Mouse (Mus musculus) stomach, postnatal 0 days (tissue): ENCODE measurements around the gene Syne3. TPM values are rescaled to one million over a fixed set of nuclear protein-coding genes. Genes with fewer than 3 reads are reported as not detected.

Experiments
- ATAC-seq: fragments of 200-750 bp; cut with Nextera tagmentation; 2 replicates; pipeline ENCODE4 v1.8.0; 2017; ENCODE audit not compliant: low FRiP score, low TSS enrichment
- DNase-seq: peaks from one replicate; pipeline ENCODE4 v3.0.0-alpha.2; 2016; ENCODE audit warnings: low spot score
- H3K27ac ChIP-seq: fragments of 300-500 bp; sonication (generic); replicated peaks from 2 replicates; pipeline ENCODE4 v1.5.1; 2014; ENCODE audit warnings: mild to moderate bottlenecking, control low read depth
- H3K27me3 ChIP-seq: fragments of 300-500 bp; sonication (generic); 2 replicates; pipeline ENCODE4 v1.6.1; 2014; ENCODE audit warnings: low read length; ENCODE audit not compliant: control insufficient read depth, insufficient read depth
- H3K36me3 ChIP-seq: fragments of 300-500 bp; sonication (generic); 2 replicates; pipeline ENCODE4 v1.6.1; 2014; ENCODE audit warnings: low read length, mixed read lengths; ENCODE audit not compliant: control insufficient read depth, insufficient read depth
- H3K4me1 ChIP-seq: fragments of 300-500 bp; sonication (generic); replicated peaks from 2 replicates; pipeline ENCODE4 v1.6.1; 2014; ENCODE audit warnings: antibody characterized with exemption; ENCODE audit not compliant: control insufficient read depth, insufficient read depth
- H3K4me2 ChIP-seq: fragments of 300-500 bp; sonication (generic); replicated peaks from 2 replicates; pipeline ENCODE4 v1.6.1; 2014; ENCODE audit warnings: low read depth, mild to moderate bottlenecking, control low read depth, moderate library complexity
- H3K4me3 ChIP-seq: fragments of 300-500 bp; sonication (generic); 2 replicates; pipeline ENCODE4 v1.5.1; 2014; ENCODE audit warnings: low read depth, low read length, control low read depth
- H3K9ac ChIP-seq: fragments of 300-500 bp; sonication (generic); 2 replicates; pipeline ENCODE4 v1.6.1; 2014; ENCODE audit warnings: mild to moderate bottlenecking, low read length, control low read depth, mixed read lengths
- H3K9me3 ChIP-seq: fragments of 300-500 bp; sonication (generic); 2 replicates; pipeline ENCODE4 v1.6.1; 2016; ENCODE audit warnings: low read length; ENCODE audit not compliant: control insufficient read depth
- CTCF ChIP-seq: IDR thresholded peaks from 2 replicates; pipeline ENCODE4 v1.5.1; 2016; ENCODE audit warnings: antibody characterized with exemption, low read depth, mild to moderate bottlenecking, moderate library complexity
- EP300 ChIP-seq: optimal IDR thresholded peaks from 2 replicates; pipeline ENCODE3; 2016; ENCODE audit warnings: antibody characterized with exemption
- WGBS: fragments of 180-500 bp; shearing (Covaris S2); extraction: QIAGEN DNeasy Blood & Tissue Kit; methylation state at CpG from one replicate; pipeline ENCODE4 v1.1.7; 2014; 5-methylcytosine and 5-hydroxymethylcytosine counted together
- polyA plus RNA-seq: library from polyadenylated mRNA; unstranded; fragments of >200 nt; fragmentation: Nextera tagmentation; extraction: Ambion mirVana; gene quantifications from 2 replicates; pipeline ENCODE4 v1.2.1, GENCODE M21; 2015

Syne3 gene
- polyA plus RNA-seq, 1 experiment from 2014 or later: 0.72 TPM

GRCm38 (mm10) chr12:105003158-105003557, 6.5 kb downstream of the Syne3 start:
- H3K9ac ChIP-seq: no peak overlapping the region
- peak overlapping the region; percentile 41; the same call in 1 of the 2 replicates for H3K27ac ChIP-seq
- WGBS: 48% methylated on average over 9 of the region's 9 CpGs
- H3K4me1 ChIP-seq: 0 out of 2 replicates have a peak, but pooled peaks cover 2% of the 10 kb centered on the region
- H3K9me3 ChIP-seq: no peaks in the 10 kb centered on the region
- DNase-seq (no peak), ATAC-seq (no peak)
- no peak for TF ChIP-seq EP300
- TF ChIP-seq CTCF: no peak
- no peak overlapping the region for H3K4me2 ChIP-seq
- H3K36me3 ChIP-seq: no peaks in the 10 kb centered on the region
- no peak overlapping the region for H3K4me3 ChIP-seq
- no peaks in the 10 kb centered on the region for H3K27me3 ChIP-seq

GRCm38 (mm10) chr12:105002340-105003132, 7.1 kb downstream of the Syne3 start:
- H3K4me3 ChIP-seq: no peak overlapping the region
- TF ChIP-seq CTCF (peak; percentile 41; the same call in 1 of the 2 replicates), EP300 (no peak)
- WGBS: 79% methylated on average over 10 of the region's 10 CpGs
- no peaks in the 10 kb centered on the region for H3K9me3 ChIP-seq
- no peak for DNase-seq
- no peak for ATAC-seq
- H3K9ac ChIP-seq: no peak overlapping the region
- no peaks in the 10 kb centered on the region for H3K27me3 ChIP-seq
- no peak overlapping the region for H3K4me2 ChIP-seq
- no peaks in the 10 kb centered on the region for H3K36me3 ChIP-seq
- 0 out of 2 replicates have a peak, but pooled peaks cover 2% of the 10 kb centered on the region for H3K4me1 ChIP-seq
- no peak overlapping the region for H3K27ac ChIP-seq

GRCm38 (mm10) chr12:105001317-105001716, 8.3 kb downstream of the Syne3 start:
- ATAC-seq (no peak), DNase-seq (no peak)
- H3K4me2 ChIP-seq: no peak overlapping the region
- 86% methylated on average over 9 of the region's 9 CpGs for WGBS
- H3K27me3 ChIP-seq: no peaks in the 10 kb centered on the region
- no peak overlapping the region for H3K27ac ChIP-seq
- no peaks in the 10 kb centered on the region for H3K9me3 ChIP-seq
- 0 out of 2 replicates have a peak, but pooled peaks cover 2% of the 10 kb centered on the region for H3K4me1 ChIP-seq
- no peaks in the 10 kb centered on the region for H3K36me3 ChIP-seq
- no peak overlapping the region for H3K4me3 ChIP-seq
- TF ChIP-seq EP300 (no peak), CTCF (no peak)
- no peak overlapping the region for H3K9ac ChIP-seq

GRCm38 (mm10) chr12:105000487-105001283, 8.9 kb downstream of the Syne3 start:
- Histone ChIP-seq H3K4me1 (0 out of 2 replicates have a peak, but pooled peaks cover 2% of the 10 kb centered on the region), H3K27me3 (no peaks in the 10 kb centered on the region), H3K9ac (no peak overlapping the region), H3K27ac (no peak overlapping the region), H3K4me3 (no peak overlapping the region), H3K9me3 (no peaks in the 10 kb centered on the region), H3K36me3 (no peaks in the 10 kb centered on the region), H3K4me2 (no peak overlapping the region)
- DNase-seq (no peak), ATAC-seq (no peak)
- TF ChIP-seq EP300: no peak
- no peak for TF ChIP-seq CTCF
- WGBS: 70% methylated on average over 9 of the region's 9 CpGs

GRCm38 (mm10) chr12:104999171-104999570, 10.4 kb downstream of the Syne3 start:
- no peak overlapping the region for H3K27ac ChIP-seq
- 45% methylated on average over 8 of the region's 8 CpGs for WGBS

More at GRCm38 (mm10) chr12:104999171-104999570, 10.4 kb downstream of the Syne3 start:
- H3K4me3 ChIP-seq: no peak overlapping the region
- H3K27me3 ChIP-seq: no peaks in the 10 kb centered on the region
- no peaks in the 10 kb centered on the region for H3K36me3 ChIP-seq
- H3K9me3 ChIP-seq: no peaks in the 10 kb centered on the region
- H3K4me1 ChIP-seq: 0 out of 2 replicates have a peak, but pooled peaks cover 2% of the 10 kb centered on the region
- no peak for TF ChIP-seq EP300
- H3K9ac ChIP-seq: no peak overlapping the region
- DNase-seq (peak; percentile 29), ATAC-seq (0 out of 2 replicates have a peak, but pooled peaks have one; percentile 33)
- no peak overlapping the region for H3K4me2 ChIP-seq
